Mouse (Mus musculus) ES-E14 (cell line): ENCODE results near the gene 1700025G04Rik. TPM values are rescaled to one million over a fixed set of nuclear protein-coding genes. Genes with fewer than 3 reads are reported as not detected.

Experiments used
- DNase-seq: peaks from one replicate; pipeline ENCODE4 v3.0.0-alpha.2; 2013; ENCODE audit warnings: low read depth, low spot score
- H3K27ac ChIP-seq: 2 replicates; pipeline ENCODE4 v1.5.1; 2012; ENCODE audit warnings: low read depth, mild to moderate bottlenecking, low read length, moderate library complexity, mixed read lengths; ENCODE audit not compliant: poor library complexity, insufficient read depth, severe bottlenecking
- H3K36me3 ChIP-seq: 2 replicates; pipeline ENCODE4 v1.6.1; 2012; ENCODE audit warnings: mild to moderate bottlenecking, low read length, moderate library complexity, mixed read lengths; ENCODE audit not compliant: control insufficient read depth, poor library complexity, insufficient read depth, severe bottlenecking
- H3K4me1 ChIP-seq, 2 experiments: fragments of 150-350 bp in 1 of 2; sonication (generic) in 1 of 2; 2 replicates each; pipeline ENCODE4 v1.6.1; 2012; ENCODE audit warnings: low read length in 2 of 2, mild to moderate bottlenecking in 1 of 2, mixed read lengths in 1 of 2; ENCODE audit not compliant: control insufficient read depth in 2 of 2, insufficient read depth in 2 of 2, poor library complexity in 1 of 2
- H3K4me3 ChIP-seq, 2 experiments: fragments of 150-350 bp in 1 of 2; sonication (generic) in 1 of 2; 2 replicates each; pipeline ENCODE4 v1.5.1; 2012; ENCODE audit warnings: low read length in 2 of 2, low read depth in 1 of 2, mild to moderate bottlenecking in 1 of 2, mixed read lengths in 1 of 2; ENCODE audit not compliant: insufficient read depth in 1 of 2, poor library complexity in 1 of 2, severe bottlenecking in 1 of 2
- H3K9ac ChIP-seq: 2 replicates; pipeline ENCODE4 v1.6.1; 2012; ENCODE audit warnings: low read depth, mild to moderate bottlenecking, low read length, mixed read lengths; ENCODE audit not compliant: poor library complexity, insufficient read depth, severe bottlenecking
- H3K9me3 ChIP-seq: fragments of 150-350 bp; sonication (generic); 2 replicates; pipeline ENCODE4 v1.6.1; 2012; ENCODE audit warnings: low read depth, mild to moderate bottlenecking, low read length; ENCODE audit not compliant: control insufficient read depth, insufficient read depth
- CHD2 ChIP-seq: IDR thresholded peaks from 2 replicates; pipeline ENCODE4 v1.6.1; 2014; ENCODE audit warnings: mild to moderate bottlenecking, low read depth, low read length, inconsistent platforms
- HCFC1 ChIP-seq: IDR thresholded peaks from 2 replicates; pipeline ENCODE4 v1.6.1; 2012; ENCODE audit warnings: low read length, inconsistent platforms, borderline replicate concordance; ENCODE audit not compliant: insufficient read depth
- MAFK ChIP-seq: IDR thresholded peaks from 2 replicates; pipeline ENCODE4 v1.6.1; 2014; ENCODE audit warnings: mild to moderate bottlenecking, low read depth, low read length, inconsistent platforms; ENCODE audit not compliant: insufficient read depth
- ZC3H11A ChIP-seq: IDR thresholded peaks from 2 replicates; pipeline ENCODE4 v1.6.1; 2012; ENCODE audit warnings: low read depth, mild to moderate bottlenecking, inconsistent platforms, low read length, borderline replicate concordance
- ZNF384 ChIP-seq: IDR thresholded peaks from 2 replicates; pipeline ENCODE4 v1.6.1; 2012; ENCODE audit warnings: low read depth, low read length, inconsistent platforms
- in situ Hi-C, 2 experiments: fragments of 600-800 bp; cut with MboI; formaldehyde crosslinking; loops; one replicate each; pipeline ENCODE4 v1.15.1; 2025; ENCODE audit warnings: low sequenced_read_pairs in 2 of 2, inconsistent platforms in 1 of 2; ENCODE audit not compliant: unreplicated experiment in 2 of 2
- total RNA-seq: library from RNA; depleted of rRNA; stranded (reverse); fragments of 300-350 nt; gene quantifications from 2 replicates; pipeline ENCODE4 v1.2.3, GENCODE M21; 2012

1700025G04Rik gene
- total RNA-seq, 1 experiment, result 2.1 TPM

DNA sequence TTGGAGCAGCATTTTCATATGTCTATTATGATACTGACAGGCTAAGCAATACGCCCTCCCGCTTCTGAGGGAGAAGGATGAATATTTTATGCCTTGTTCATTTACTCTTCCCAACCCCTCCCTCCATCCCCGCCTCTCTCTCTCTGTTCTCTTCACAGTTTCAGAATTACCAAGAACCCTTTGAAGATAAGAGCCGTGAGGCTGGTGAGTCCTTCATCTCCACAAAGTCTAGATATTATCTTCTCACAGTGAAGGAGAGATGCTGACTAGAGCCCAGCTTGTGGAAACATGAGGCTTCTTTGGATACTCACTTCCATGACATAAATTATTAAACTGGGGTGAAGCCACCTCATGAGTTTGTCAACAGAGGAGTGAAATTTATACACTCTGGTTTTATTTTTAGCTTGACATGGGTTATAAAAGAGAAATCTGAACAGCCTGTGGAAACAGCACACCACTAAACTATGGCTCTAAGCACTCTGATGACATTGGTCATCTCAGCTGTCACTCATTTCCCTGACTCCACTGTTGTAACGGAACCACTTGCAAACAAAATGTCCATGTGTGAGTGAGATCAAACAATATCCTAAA lies 116.7 kb downstream of the 1700025G04Rik start:
- in situ Hi-C loops, result no loop called here

DNA sequence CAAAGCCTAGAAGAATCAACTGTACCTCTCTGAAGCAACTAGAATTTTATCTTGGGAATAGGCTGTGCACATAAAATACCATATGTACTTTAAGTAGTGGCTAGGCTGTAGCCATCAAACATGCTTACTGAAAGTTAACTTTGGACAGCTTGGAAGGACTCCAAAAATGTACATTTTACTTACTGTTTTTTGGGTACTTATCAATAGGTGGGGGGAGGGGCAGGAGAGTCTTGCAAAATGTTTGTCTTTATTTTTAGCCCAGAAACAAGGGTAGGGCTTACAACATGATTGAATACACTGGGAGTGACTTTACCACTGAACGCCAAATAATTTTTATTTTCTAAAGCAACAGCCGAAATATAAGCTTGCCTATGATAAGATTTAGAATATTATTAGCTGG lies 118.3 kb downstream of the 1700025G04Rik start:
- no peak for DNase-seq
- H3K9ac ChIP-seq, result no peak overlapping the region
- in situ Hi-C loops, result no loop called here
- H3K27ac ChIP-seq, result no peak overlapping the region
- H3K36me3 ChIP-seq, result no peaks in the 10 kb centered on the region
- H3K4me3 ChIP-seq, result no peak overlapping the region
- H3K9me3 ChIP-seq, result no peaks in the 10 kb centered on the region
- TF ChIP-seq ZNF384 (no peak), CHD2 (no peak), ZC3H11A (no peak), HCFC1 (no peak), MAFK (no peak)
- H3K4me1 ChIP-seq, result no peaks in the 10 kb centered on the region

More for the DNA sequence above, 116.7 kb downstream of the 1700025G04Rik start:
- Histone ChIP-seq H3K4me1 (peaks cover 2 to 3% of the 10 kb centered on the region in 2 experiments; a peak in 2 of 4 replicates), H3K27ac (no peak overlapping the region), H3K9me3 (no peaks in the 10 kb centered on the region), H3K36me3 (no peaks in the 10 kb centered on the region), H3K4me3 (no peak overlapping the region), H3K9ac (no peak overlapping the region)
- no peak for DNase-seq
- TF ChIP-seq ZNF384 (no peak), CHD2 (no peak), HCFC1 (no peak), ZC3H11A (no peak), MAFK (no peak)

DNA sequence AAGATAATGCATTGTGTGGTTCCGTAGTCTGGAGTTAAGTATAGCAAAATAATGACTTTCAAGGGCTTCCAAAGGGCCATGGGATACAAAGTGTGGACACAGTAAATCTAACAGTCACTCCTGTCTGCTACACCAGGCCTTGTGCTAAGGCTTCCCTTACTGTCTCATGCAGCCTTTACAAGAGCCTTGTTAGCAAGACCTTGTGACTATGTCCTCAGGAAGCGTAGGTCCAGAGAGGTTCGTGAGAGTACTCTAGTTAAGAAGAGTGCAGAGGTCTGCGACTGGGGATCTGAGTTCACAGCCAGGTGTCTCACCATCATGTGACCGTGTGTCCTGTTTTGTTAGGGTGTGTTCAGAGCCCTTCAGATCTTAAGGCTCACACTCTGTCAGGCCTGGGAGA lies 121.8 kb downstream of the 1700025G04Rik start:
- in situ Hi-C loops, result no loop called here
- Histone ChIP-seq H3K4me3 (no peak overlapping the region), H3K9me3 (no peaks in the 10 kb centered on the region), H3K36me3 (no peaks in the 10 kb centered on the region), H3K27ac (no peak overlapping the region), H3K9ac (no peak overlapping the region), H3K4me1 (no peaks in the 10 kb centered on the region)
- TF ChIP-seq HCFC1 (no peak), ZNF384 (no peak), CHD2 (no peak), MAFK (no peak), ZC3H11A (no peak)
- DNase-seq, result no peak

DNA sequence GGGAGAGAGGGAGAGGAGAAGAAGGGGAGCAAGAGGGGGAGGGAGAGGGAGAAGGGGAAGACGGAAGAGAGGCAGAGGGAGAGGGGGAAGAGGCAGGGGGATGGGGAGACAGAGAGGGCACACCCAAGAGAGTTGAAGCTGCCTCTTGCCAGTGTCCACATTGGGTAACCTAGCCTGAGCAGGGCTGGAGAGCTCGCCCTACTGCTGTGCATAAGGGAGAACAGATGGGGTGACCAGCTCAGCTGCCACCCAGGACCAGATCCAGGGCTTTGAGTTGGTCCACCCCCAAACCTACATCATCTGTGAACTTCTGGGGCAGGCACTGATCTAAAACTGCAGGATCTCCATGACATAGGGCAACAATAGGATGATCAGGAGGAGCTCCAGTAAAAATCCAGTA lies 125.1 kb downstream of the 1700025G04Rik start:
- TF ChIP-seq MAFK, result no peak
- TF ChIP-seq CHD2, result no peak
- no peak for TF ChIP-seq ZNF384
- TF ChIP-seq HCFC1, result no peak
- TF ChIP-seq ZC3H11A, result no peak
- in situ Hi-C loops, result no loop called here

DNA sequence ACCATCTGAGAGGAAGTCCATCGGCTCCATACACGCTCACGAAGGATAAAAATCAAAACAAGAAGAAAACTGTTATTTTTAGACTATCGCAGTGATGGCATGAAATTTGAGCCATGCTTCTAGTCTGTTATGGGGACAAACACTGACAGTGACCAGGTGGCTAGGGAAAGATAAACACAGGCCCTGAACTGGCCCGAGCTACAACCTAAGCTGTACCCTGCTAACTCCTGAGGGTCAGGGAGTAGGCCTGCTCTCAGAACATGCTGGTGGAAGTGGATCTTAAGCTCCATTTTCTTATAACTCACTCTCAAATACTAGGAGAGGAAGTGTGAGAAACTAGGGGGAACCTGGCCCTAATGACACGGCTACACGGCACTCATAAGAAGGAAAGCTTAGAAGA lies 126.7 kb downstream of the 1700025G04Rik start:
- Histone ChIP-seq H3K27ac (no peak overlapping the region), H3K9ac (no peak overlapping the region), H3K9me3 (no peaks in the 10 kb centered on the region), H3K4me1 (no peaks in the 10 kb centered on the region), H3K36me3 (no peaks in the 10 kb centered on the region), H3K4me3 (no peak overlapping the region)
- in situ Hi-C loops, result no loop called here
- DNase-seq, result no peak
- TF ChIP-seq MAFK (no peak), CHD2 (no peak), HCFC1 (no peak), ZC3H11A (no peak), ZNF384 (no peak)

More for the DNA sequence above, 125.1 kb downstream of the 1700025G04Rik start:
- Histone ChIP-seq H3K9ac (no peak overlapping the region), H3K4me1 (no peaks in the 10 kb centered on the region), H3K36me3 (no peaks in the 10 kb centered on the region), H3K27ac (no peak overlapping the region), H3K4me3 (no peak overlapping the region), H3K9me3 (no peaks in the 10 kb centered on the region)
- no peak for DNase-seq
